Mouse (Mus musculus) erythroid progenitor cell, adult 5-6 weeks (primary cell): Measurements from ENCODE around the gene Haspin. TPM values are rescaled to one million over a fixed set of nuclear protein-coding genes. Genes with fewer than 3 reads are reported as not detected.
"Not testable (repeated sequence)": the region's sequence is repeated elsewhere in the genome, so short reads cannot be mapped to it uniquely, and the experiment has no call there.

Source experiments
- ATAC-seq: replicated peaks from 2 replicates; pipeline ENCODE4 v1.8.0; 2016; ENCODE audit warnings: moderate number of reproducible peaks, mild to moderate bottlenecking, moderate TSS enrichment, inconsistent platforms; ENCODE audit not compliant: poor library complexity, low FRiP score, severe bottlenecking
- total RNA-seq, 2 experiments: library from RNA; stranded (forward) in 1 of 2; stranded (reverse) in 1 of 2; fragments of 150-400 nt in 1 of 2; fragments of 186-747, 209-891 nt in 1 of 2; gene quantifications; 2 replicates each; pipeline versions ENCODE4 v1.2.3 to v1.2.4; 2015 to 2017; ENCODE audit warnings: low replicate concordance in 2 of 2

Haspin gene
- total RNA-seq, 2 experiments from 2014 or later: 57.4 to 71.6 TPM

DNA sequence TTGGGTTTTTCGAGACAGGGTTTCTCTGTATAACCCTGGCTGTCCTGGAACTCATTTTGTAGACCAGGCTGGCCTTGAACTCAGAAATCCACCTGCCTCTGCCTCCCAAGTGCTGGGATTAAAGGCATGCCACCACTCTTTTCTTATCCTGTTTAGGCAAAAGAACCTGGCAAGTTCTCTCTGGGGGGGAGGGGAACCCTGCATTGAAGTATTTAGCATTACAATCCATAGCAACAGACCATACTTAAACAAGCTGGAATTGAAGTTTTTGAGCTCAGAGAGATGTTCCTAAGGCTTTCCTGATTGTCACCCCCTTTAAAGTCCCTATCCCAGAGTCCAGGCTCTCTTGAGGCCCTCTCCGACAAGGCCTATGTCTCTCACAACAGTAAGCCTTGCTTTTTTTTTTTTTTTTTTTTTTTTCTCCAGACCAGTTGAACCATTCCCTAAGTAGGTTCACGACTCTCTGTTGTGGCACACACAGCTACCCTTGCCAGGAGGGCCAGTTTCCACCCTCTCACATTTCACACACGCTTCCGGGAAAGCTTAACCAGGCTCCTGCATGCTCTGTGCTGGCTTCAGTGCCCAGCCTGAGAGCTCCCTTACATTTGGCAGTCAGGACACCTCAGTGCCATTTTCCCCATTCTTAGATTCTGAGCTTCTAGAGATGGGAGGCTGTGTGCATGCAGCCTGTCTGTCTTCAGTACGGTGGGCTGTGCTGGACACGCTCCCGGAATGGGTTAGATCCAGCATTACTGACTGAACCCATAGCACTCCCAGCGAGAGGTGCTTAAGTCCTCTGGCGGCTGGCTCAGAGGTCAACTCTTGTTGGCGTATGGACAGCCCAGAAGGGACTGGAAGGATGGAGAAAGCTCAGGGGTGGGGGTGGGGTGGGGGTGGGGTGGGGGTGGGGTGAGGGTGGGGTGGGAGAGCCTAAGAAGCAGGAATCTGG is 8.2 kb upstream of the Haspin start:
- ATAC-seq: no peak

DNA sequence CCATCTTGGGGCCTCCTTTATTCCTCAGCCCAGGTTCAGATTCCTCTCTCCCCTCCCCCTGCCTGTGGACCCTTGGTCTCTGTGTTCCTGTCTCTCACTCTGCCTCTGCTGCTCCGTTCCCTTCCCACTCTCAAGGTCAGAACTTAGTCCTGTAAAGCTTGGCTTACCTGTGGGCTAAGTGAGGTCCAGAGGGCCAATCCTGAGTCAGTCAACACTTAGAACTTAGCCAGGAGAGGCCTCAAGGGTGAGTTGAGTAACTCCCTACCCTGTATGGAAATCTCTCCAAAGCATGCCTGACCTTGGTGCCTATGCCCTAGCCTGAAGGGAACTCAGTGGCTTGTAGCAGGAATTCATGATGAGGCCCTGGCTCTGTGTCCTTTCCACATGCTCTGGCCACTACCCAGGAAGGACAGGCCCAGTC is 6.2 kb upstream of the Haspin start:
- no peak for ATAC-seq

DNA sequence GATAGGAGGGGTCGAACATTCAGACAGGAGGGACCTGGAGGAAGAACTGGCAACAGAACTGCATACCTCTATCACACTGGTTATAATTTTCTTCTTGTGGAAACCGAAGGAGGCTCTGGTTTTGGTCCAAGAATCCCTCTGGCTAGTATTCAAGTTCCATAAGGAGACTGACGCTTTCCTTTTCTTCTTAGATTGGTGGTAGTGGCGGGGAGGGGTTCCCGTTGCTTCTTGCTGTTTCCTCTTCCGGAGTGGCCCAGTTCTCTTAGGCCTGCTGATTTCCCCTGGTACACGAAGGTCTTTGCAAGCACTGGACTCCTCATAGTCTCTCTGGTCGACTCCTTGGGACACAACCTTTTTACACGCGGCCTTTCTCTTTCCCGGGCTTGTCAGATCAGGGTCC is 978 bp downstream of the Haspin start:
- no peak for ATAC-seq

DNA sequence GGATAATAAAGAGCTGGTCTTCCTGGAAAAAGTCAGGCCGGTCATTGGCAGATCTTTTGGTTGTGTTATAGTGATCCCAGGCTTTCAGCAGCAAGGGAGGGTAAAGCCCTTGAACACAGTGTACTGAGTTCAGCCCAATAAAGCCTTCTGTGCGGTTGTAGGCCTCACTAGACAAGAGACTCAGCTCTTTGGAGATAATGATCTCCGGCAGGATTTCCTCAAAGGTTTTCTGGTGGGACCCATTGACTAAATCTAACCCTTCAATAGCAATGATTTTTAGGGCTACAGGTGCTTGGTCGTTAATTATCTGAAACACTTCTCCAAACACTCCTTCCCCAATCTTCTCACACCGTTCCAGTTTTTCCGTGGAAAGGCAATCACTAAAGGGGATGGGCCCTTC is 1.5 kb downstream of the Haspin start:
- ATAC-seq: no peak

GRCm38 (mm10) chr11:73134222-73134621 is 3.9 kb downstream of the Haspin start:
- ATAC-seq: no peak

DNA sequence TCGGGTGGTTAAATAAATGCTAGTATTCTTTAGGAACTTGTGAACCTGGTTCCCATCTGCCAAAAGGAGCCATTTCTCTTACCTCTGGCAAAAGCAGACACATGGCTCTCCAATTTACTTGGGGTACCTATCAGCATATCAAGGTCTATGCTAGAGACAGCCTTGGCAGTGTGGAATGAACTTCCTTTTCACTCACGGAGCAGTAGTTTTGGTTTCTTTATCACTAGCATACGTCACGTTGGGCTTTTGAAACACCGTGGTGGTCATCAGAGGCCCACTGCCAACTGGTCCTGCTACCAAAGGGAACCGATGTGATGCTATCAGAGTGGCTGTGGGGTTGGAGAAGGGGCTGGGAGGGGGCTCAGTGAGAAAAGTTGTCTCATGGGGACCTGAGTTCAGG is 5.1 kb downstream of the Haspin start:
- no peak for ATAC-seq

GRCm38 (mm10) chr11:73131020-73131419 is 7.1 kb downstream of the Haspin start:
- ATAC-seq: no peak

GRCm38 (mm10) chr11:73126495-73126894 is 11.6 kb downstream of the Haspin start:
- no peak for ATAC-seq

DNA sequence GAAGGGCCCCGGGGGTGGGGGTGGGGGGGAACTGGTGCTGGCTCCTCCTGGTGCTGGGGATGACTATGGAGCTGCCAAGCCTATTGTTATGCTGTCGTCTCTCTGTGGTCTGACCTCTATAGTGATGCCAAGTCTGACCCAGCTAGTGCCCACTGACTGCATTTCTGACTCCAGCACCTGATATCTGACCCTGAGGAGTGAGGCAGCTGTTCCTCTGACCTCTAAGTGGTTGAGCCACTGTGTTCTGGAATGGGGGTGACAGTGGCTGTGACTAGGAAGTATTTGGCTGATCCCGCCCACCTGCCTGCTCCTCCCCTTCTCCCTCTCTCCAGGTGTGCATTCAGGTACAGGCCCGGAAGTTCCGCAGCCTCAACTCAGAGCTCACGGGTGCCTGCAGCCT is 26.7 kb downstream of the Haspin start:
- no peak for ATAC-seq

DNA sequence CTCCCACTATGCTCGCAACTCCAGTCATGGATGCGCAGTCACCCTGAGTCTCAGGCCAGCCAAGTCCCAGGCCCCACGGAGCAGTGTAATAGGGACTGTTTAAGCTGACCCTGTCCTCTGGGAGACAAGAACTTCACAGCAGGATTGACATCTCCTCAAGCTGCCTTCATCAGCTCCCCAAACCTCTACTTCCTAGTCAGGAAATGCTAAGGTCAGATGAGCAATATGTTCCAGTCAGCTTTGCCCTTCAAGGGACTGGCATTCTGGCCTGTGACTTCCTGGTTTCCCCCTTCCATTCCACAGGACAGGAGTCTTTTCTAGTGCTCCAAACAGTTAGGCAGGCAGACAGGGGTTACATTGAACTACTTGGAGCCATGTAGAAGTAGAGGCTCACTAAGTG is 28.2 kb downstream of the Haspin start:
- ATAC-seq: no peak

DNA sequence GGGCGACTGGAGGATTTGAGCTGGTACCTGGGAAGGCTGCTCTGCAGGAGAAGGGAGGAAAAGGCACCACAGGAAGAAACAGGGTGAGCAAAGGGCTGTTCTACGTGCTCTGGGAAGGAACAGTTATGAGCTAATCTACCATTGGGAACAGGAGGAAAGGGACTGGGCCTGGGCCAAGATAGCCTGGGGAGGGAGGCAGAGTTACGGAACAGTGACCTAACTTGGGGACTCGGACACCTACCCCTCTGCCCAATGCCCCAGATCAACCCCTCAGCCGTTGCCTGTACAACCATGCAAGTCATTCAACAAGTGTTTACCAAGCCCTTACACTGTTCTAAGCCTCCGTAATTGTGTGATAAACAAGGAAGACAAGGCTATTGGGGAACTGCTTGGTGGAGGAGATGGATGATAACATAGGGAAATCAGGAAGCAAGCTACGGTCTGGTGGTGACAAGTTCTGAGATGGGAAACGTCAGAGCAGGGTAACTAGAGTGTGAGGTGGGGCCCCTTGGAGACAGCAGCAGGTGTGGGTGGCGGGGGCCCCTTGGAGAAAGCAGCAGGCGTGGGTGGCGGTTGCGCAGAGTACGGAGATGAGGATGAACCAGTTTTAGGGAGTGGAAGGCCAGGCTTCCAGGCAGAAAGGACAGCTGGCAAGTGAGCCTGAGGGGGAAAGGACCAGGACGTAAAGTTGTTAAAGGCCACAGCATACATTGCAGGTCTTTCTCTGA is 29.0 kb downstream of the Haspin start:
- ATAC-seq: no peak

DNA sequence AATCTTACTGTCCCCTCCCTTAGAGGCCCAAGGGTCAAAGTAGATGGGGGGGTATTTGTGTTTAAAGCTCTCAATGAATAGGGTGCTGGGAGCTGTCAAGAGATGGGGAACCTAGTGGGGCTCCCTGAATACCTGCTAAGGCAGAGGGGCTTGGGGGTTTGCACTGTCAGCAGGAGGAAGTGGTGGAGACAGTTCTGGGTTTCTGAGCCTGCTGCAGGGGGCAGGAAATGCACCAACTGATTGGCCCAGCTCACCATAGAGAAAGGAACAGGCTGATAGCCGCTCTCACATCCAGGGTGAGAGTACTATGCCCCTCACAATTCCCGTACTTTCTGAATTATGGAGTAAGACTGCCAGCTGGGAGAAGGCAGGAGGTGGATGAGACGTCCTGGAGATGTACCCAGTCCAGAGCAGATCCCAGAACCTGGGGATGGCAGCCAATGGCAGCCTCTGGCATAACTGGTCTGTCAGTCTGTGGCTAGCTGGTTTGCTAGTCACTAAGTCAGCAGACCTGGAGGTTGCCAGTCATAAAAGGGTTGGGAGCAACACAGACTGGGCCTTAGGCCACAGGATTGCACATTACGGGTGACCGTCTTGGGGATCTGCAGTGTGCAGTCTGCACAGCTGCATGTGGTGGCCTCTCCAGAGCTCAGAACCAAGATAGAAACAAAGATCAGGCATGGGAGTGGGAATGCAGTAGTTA is 29.7 kb downstream of the Haspin start:
- ATAC-seq: no peak

DNA sequence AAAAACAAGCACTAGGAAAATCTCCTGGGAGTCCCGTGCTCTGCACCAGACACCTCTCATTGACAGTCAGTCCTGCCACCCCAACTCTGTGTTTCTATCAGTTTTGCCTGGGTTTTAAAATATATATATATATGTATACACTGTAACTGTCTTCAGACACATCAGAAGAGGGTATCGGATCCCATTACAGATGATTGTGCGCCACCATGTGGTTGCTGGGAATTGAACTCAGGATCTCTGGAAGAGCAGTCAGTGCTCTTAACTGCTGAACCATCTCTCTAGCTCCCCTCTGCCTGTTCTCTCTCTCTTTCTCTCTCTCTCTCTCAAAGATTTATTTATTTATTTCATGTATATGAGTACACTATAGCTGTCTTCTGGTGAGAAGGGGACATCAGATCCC is 30.7 kb downstream of the Haspin start:
- ATAC-seq: not testable (repeated sequence)

GRCm38 (mm10) chr11:73105246-73105645 is 32.8 kb downstream of the Haspin start:
- no peak for ATAC-seq

GRCm38 (mm10) chr11:73101308-73101707 is 36.8 kb downstream of the Haspin start:
- no peak for ATAC-seq

DNA sequence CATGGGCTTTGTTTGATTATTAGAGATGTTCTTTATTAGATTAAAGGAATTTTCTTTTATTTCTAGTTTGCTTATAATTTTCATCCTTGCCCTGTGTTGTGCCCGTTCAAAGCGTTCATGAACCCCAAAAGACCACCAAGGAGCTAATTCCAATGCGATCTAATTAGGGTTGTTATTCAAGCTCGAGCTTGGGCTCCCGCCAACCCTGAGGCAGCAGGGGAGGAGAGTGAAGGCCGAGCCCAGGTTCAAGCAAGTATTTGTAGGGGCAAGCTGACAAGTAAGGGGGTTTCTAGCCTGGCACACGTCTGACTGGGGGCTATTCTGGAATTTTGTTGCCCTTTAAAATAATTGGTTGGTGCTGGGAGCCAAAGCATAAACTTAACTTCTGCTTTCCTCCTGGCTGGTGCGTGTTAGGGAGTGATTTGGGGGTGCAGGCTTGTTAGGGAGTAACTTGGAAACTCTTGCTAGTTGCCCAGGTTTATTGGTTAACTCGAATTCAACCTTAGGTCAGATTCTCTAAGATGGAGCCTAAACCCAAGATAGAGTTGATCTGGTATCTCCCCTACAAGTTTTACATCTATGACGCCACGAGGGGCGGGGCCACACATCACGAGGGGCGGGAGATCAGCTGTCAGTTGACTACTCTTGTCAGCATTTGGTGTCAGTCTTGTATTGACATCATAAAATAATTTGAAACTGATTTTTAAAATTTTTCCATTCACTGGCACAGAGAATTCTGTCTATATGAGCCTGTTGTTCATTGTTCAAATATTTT is 37.9 kb downstream of the Haspin start:
- ATAC-seq: no peak

GRCm38 (mm10) chr11:73098860-73099259 is 39.2 kb downstream of the Haspin start:
- ATAC-seq: no peak

GRCm38 (mm10) chr11:73094231-73094995 is 43.7 kb downstream of the Haspin start:
- ATAC-seq: no peak

DNA sequence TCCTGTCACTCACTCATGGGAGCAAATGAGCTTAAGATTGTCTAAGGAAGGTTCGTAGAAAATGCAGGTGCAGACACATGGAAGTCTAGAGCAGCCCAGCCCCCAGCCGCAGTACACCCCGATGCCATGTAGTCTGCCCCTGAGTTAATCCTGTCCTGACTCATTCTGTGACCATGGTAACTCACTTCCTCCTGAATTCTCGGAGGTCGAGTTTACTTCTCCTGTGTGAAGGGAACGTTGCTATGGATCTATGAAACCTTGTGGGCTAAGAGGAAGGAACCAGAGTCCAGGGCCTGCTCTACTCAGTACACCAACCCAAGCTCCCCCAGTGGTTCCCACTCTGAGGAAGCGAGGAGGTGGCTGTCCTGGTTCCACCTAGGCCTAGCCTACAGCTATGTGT is 45.2 kb downstream of the Haspin start:
- ATAC-seq: no peak
